Mouse (Mus musculus) lung, postnatal 0 days (tissue): ENCODE data around the gene Prkar1a.

Experiments used
- CTCF ChIP-seq: IDR thresholded peaks from 2 replicates; pipeline ENCODE4 v1.5.1; 2016; ENCODE audit warnings: antibody characterized with exemption, mild to moderate bottlenecking
- EP300 ChIP-seq: IDR thresholded peaks from 2 replicates; pipeline ENCODE4 v1.6.1; 2016; ENCODE audit warnings: antibody characterized with exemption, mild to moderate bottlenecking, control low read depth

- TF ChIP-seq CTCF (no peak), EP300 (no peak)
Measured at GRCm38 (mm10) chr11:109669149-109669708, 20.0 kb downstream of the Prkar1a start.
